Mouse (Mus musculus) layer of hippocampus, postnatal 25 days (tissue): ENCODE measurements around the gene Krtap1-4. TPM values are rescaled to one million over a fixed set of nuclear protein-coding genes. Genes with fewer than 3 reads are reported as not detected.
"Not testable (repeated sequence)": the region's sequence is repeated elsewhere in the genome, so short reads cannot be mapped to it uniquely, and the experiment has no call there.

Experiments
- DNase-seq, 2 experiments: peaks; one replicate each; pipeline ENCODE4 v3.0.0; 2022; ENCODE audit warnings: mixed read lengths in 2 of 2, low spot score in 1 of 2; ENCODE audit errors: extremely low spot score in 1 of 2
- total RNA-seq, 2 experiments: library from RNA; stranded (reverse); gene quantifications; 2 replicates each; pipeline ENCODE4 v1.2.3; 2021

Krtap1-4 gene
- not detected for total RNA-seq

- no peak for DNase-seq
Observed at GRCm38 (mm10) chr11:99583245-99583704, at the start of gene Krtap1-4. Krtap1-4 (minus strand) TSS chr11:99583654.

- no peak for DNase-seq
Observed at GRCm38 (mm10) chr11:99630890-99631289, 47.4 kb upstream of the Krtap1-4 start.

- DNase-seq, result no peak
Observed at GRCm38 (mm10) chr11:99628138-99628537, 44.7 kb upstream of the Krtap1-4 start, which contains the start of gene Krtap4-1. Krtap4-1 (minus strand) TSS chr11:99628238.

- DNase-seq, result no peak
Observed at GRCm38 (mm10) chr11:99620335-99620734, 36.9 kb upstream of the Krtap1-4 start, which contains the start of gene Gm11562. Gm11562 (minus strand) TSS chr11:99620435.

- DNase-seq, result no peak
Observed at GRCm38 (mm10) chr11:99614796-99615363, 31.4 kb upstream of the Krtap1-4 start, which contains the start of gene Krtap2-4. Krtap2-4 (minus strand) TSS chr11:99614846.

GRCm38 (mm10) chr11:99610089-99610488 lies 26.6 kb upstream of the Krtap1-4 start, which contains the start of gene Gm11937:
Gm11937 (minus strand) TSS chr11:99610189.
- DNase-seq, result not testable (repeated sequence)

GRCm38 (mm10) chr11:99609126-99609525 lies 25.7 kb upstream of the Krtap1-4 start:
- peak in 1 of 2 experiments; percentile 7 for DNase-seq

GRCm38 (mm10) chr11:99603208-99603607 lies 19.8 kb upstream of the Krtap1-4 start, which contains the start of gene Gm11938:
Gm11938 (minus strand) TSS chr11:99603308.
- not testable (repeated sequence) for DNase-seq

GRCm38 (mm10) chr11:99597742-99598141 lies 14.3 kb upstream of the Krtap1-4 start, which contains the start of gene Krtap9-3:
Krtap9-3 (minus strand) TSS chr11:99598105.
- DNase-seq, result not testable (repeated sequence)

GRCm38 (mm10) chr11:99590981-99591380 lies 7.5 kb upstream of the Krtap1-4 start, which contains the start of gene Krtap1-3:
Krtap1-3 (minus strand) TSS chr11:99591339.
- no peak for DNase-seq

GRCm38 (mm10) chr11:99585096-99585495 lies 1.6 kb upstream of the Krtap1-4 start:
- DNase-seq, result peak in 1 of 2 experiments; percentile 35

- DNase-seq, result no peak
Observed at GRCm38 (mm10) chr11:99581564-99581963, 1.9 kb downstream of the Krtap1-4 start.

- DNase-seq, result no peak
Observed at GRCm38 (mm10) chr11:99581051-99581450, 2.4 kb downstream of the Krtap1-4 start.

- DNase-seq, result no peak
Observed at GRCm38 (mm10) chr11:99580636-99581035, 2.8 kb downstream of the Krtap1-4 start, which contains the start of gene Krtap1-5. Krtap1-5 (minus strand) TSS chr11:99581016.

GRCm38 (mm10) chr11:99574106-99574505 lies 9.3 kb downstream of the Krtap1-4 start:
- peak; percentile 53 to 77 for DNase-seq

GRCm38 (mm10) chr11:99573164-99573563 lies 10.3 kb downstream of the Krtap1-4 start:
- no peak for DNase-seq

- no peak for DNase-seq
Observed at GRCm38 (mm10) chr11:99566530-99566929, 16.9 kb downstream of the Krtap1-4 start, which contains the start of gene Krtap3-1. Krtap3-1 (minus strand) TSS chr11:99566630.

GRCm38 (mm10) chr11:99562580-99562979 lies 20.9 kb downstream of the Krtap1-4 start:
- no peak for DNase-seq

GRCm38 (mm10) chr11:99559366-99559765 lies 24.1 kb downstream of the Krtap1-4 start, which contains the start of gene Gm11939:
Gm11939 (minus strand) TSS chr11:99559466.
- DNase-seq, result no peak

- no peak for DNase-seq
Observed at GRCm38 (mm10) chr11:99557976-99558745, 25.3 kb downstream of the Krtap1-4 start.

GRCm38 (mm10) chr11:99556753-99557152 lies 26.7 kb downstream of the Krtap1-4 start, which contains the start of gene Krtap3-2:
Krtap3-2 (minus strand) TSS chr11:99556853.
- no peak for DNase-seq
